Mouse (Mus musculus): ENCODE measurements around the gene Reg4. TPM values are rescaled to one million over a fixed set of nuclear protein-coding genes. Genes with fewer than 3 reads are reported as not detected.

Reg4 gene
- polyA plus RNA-seq, 1 experiment, result not detected

GRCm38 (mm10) chr3:98259271-98259751, 37.4 kb downstream of the Reg4 start:
- H3K79me3 ChIP-seq (ENCODE audit: low read depth), result no peaks in the 10 kb centered on the region
- TF ChIP-seq USF1 (IDR thresholded peaks at IDR 0.05; ENCODE audit: low read depth) (no peak), FOSL1 (IDR thresholded peaks at IDR 0.05; ENCODE audit: insufficient read depth, low read length, poor library complexity, severe bottlenecking) (no peak), MAX (IDR thresholded peaks at IDR 0.05) (no peak)
- no peak overlapping the region for H3ac ChIP-seq (ENCODE audit: control insufficient read depth, insufficient read length, low read depth)
- H3K36me3 ChIP-seq (ENCODE audit: control insufficient read depth, insufficient read depth), result no peaks in the 10 kb centered on the region
- no peak overlapping the region for H3K4me3 ChIP-seq (ENCODE audit: insufficient read depth, poor library complexity, severe bottlenecking)
- H3K79me2 ChIP-seq (ENCODE audit: control insufficient read depth, insufficient read depth), result no peaks in the 10 kb centered on the region
- H3K27me3 ChIP-seq (ENCODE audit: control insufficient read depth, insufficient read depth, insufficient read length), result peaks cover 4% of the 10 kb centered on the region

GRCm38 (mm10) chr3:98260534-98260933, 38.6 kb downstream of the Reg4 start:
- no peaks in the 10 kb centered on the region for H3K36me3 ChIP-seq (ENCODE audit: control insufficient read depth, insufficient read depth)
- TF ChIP-seq MAX (IDR thresholded peaks at IDR 0.05), result no peak
- TF ChIP-seq FOSL1 (IDR thresholded peaks at IDR 0.05; ENCODE audit: insufficient read depth, low read length, poor library complexity, severe bottlenecking), result no peak
- no peak for TF ChIP-seq MYOG (IDR thresholded peaks at IDR 0.05; ENCODE audit: control insufficient read depth, extremely low read depth, insufficient read length)
- TF ChIP-seq MYOD1 (IDR thresholded peaks at IDR 0.05; ENCODE audit: control insufficient read depth, insufficient read length, low read depth), result no peak
- TF ChIP-seq CEBPB (IDR thresholded peaks at IDR 0.05; ENCODE audit: low read depth), result no peak
- no peak for TF ChIP-seq CTCF (IDR thresholded peaks at IDR 0.05; ENCODE audit: control insufficient read depth, insufficient read depth, insufficient read length)
- TF ChIP-seq USF1 (IDR thresholded peaks at IDR 0.05; ENCODE audit: low read depth), result no peak
- H3ac ChIP-seq (ENCODE audit: control insufficient read depth, insufficient read length, low read depth), result no peak overlapping the region
- no peaks in the 10 kb centered on the region for H3K79me2 ChIP-seq (ENCODE audit: control insufficient read depth, insufficient read depth)
- no peaks in the 10 kb centered on the region for H3K79me3 ChIP-seq (ENCODE audit: low read depth)
- H3K27me3 ChIP-seq (ENCODE audit: control insufficient read depth, insufficient read depth, insufficient read length), result peaks cover 4% of the 10 kb centered on the region
- no peak overlapping the region for H3K4me3 ChIP-seq (ENCODE audit: insufficient read depth, poor library complexity, severe bottlenecking)

GRCm38 (mm10) chr3:98261415-98261814, 39.5 kb downstream of the Reg4 start:
- no peak for TF ChIP-seq CEBPB (IDR thresholded peaks at IDR 0.05; ENCODE audit: low read depth)
- TF ChIP-seq USF1 (IDR thresholded peaks at IDR 0.05; ENCODE audit: low read depth), result no peak
- TF ChIP-seq CTCF (IDR thresholded peaks at IDR 0.05; ENCODE audit: control insufficient read depth, insufficient read depth, insufficient read length), result no peak
- no peak for TF ChIP-seq MAX (IDR thresholded peaks at IDR 0.05)
- no peak for TF ChIP-seq FOSL1 (IDR thresholded peaks at IDR 0.05; ENCODE audit: insufficient read depth, low read length, poor library complexity, severe bottlenecking)
- TF ChIP-seq MYOG (IDR thresholded peaks at IDR 0.05; ENCODE audit: control insufficient read depth, extremely low read depth, insufficient read length), result no peak
- TF ChIP-seq MYOD1 (IDR thresholded peaks at IDR 0.05; ENCODE audit: control insufficient read depth, insufficient read length, low read depth), result no peak

GRCm38 (mm10) chr3:98262133-98262532, 40.2 kb downstream of the Reg4 start:
- Histone ChIP-seq H3K79me2 (ENCODE audit: control insufficient read depth, insufficient read depth) (no peaks in the 10 kb centered on the region), H3K27me3 (ENCODE audit: control insufficient read depth, insufficient read depth, insufficient read length) (peaks cover 4% of the 10 kb centered on the region), H3K36me3 (ENCODE audit: control insufficient read depth, insufficient read depth) (no peaks in the 10 kb centered on the region), H3K79me3 (ENCODE audit: low read depth) (no peaks in the 10 kb centered on the region), H3ac (ENCODE audit: control insufficient read depth, insufficient read length, low read depth) (no peak overlapping the region), H3K4me3 (ENCODE audit: insufficient read depth, poor library complexity, severe bottlenecking) (no peak overlapping the region)
- TF ChIP-seq MYOG (IDR thresholded peaks at IDR 0.05; ENCODE audit: control insufficient read depth, extremely low read depth, insufficient read length), result no peak
- no peak for TF ChIP-seq CEBPB (IDR thresholded peaks at IDR 0.05; ENCODE audit: low read depth)
- TF ChIP-seq USF1 (IDR thresholded peaks at IDR 0.05; ENCODE audit: low read depth), result no peak
- TF ChIP-seq MAX (IDR thresholded peaks at IDR 0.05), result no peak
- TF ChIP-seq MYOD1 (IDR thresholded peaks at IDR 0.05; ENCODE audit: control insufficient read depth, insufficient read length, low read depth), result no peak
- TF ChIP-seq CTCF (IDR thresholded peaks at IDR 0.05; ENCODE audit: control insufficient read depth, insufficient read depth, insufficient read length), result no peak
- TF ChIP-seq FOSL1 (IDR thresholded peaks at IDR 0.05; ENCODE audit: insufficient read depth, low read length, poor library complexity, severe bottlenecking), result no peak

More at GRCm38 (mm10) chr3:98261415-98261814, 39.5 kb downstream of the Reg4 start:
- no peak overlapping the region for H3K4me3 ChIP-seq (ENCODE audit: insufficient read depth, poor library complexity, severe bottlenecking)
- H3K36me3 ChIP-seq (ENCODE audit: control insufficient read depth, insufficient read depth), result no peaks in the 10 kb centered on the region
- H3K79me2 ChIP-seq (ENCODE audit: control insufficient read depth, insufficient read depth), result no peaks in the 10 kb centered on the region
- no peak overlapping the region for H3ac ChIP-seq (ENCODE audit: control insufficient read depth, insufficient read length, low read depth)
- H3K27me3 ChIP-seq (ENCODE audit: control insufficient read depth, insufficient read depth, insufficient read length), result peaks cover 4% of the 10 kb centered on the region
- no peaks in the 10 kb centered on the region for H3K79me3 ChIP-seq (ENCODE audit: low read depth)

- Histone ChIP-seq H3K4me3 (ENCODE audit: insufficient read depth, poor library complexity, severe bottlenecking) (no peak overlapping the region), H3K27me3 (ENCODE audit: control insufficient read depth, insufficient read depth, insufficient read length) (peaks cover 7% of the 10 kb centered on the region), H3K79me2 (ENCODE audit: control insufficient read depth, insufficient read depth) (no peaks in the 10 kb centered on the region), H3K36me3 (ENCODE audit: control insufficient read depth, insufficient read depth) (no peaks in the 10 kb centered on the region), H3K79me3 (ENCODE audit: low read depth) (no peaks in the 10 kb centered on the region), H3ac (ENCODE audit: control insufficient read depth, insufficient read length, low read depth) (no peak overlapping the region)
- TF ChIP-seq CTCF (IDR thresholded peaks at IDR 0.05; ENCODE audit: control insufficient read depth, insufficient read depth, insufficient read length) (no peak), MYOG (IDR thresholded peaks at IDR 0.05; ENCODE audit: control insufficient read depth, extremely low read depth, insufficient read length) (no peak), USF1 (IDR thresholded peaks at IDR 0.05; ENCODE audit: low read depth) (no peak), MYOD1 (IDR thresholded peaks at IDR 0.05; ENCODE audit: control insufficient read depth, insufficient read length, low read depth) (no peak), MAX (IDR thresholded peaks at IDR 0.05) (no peak), FOSL1 (IDR thresholded peaks at IDR 0.05; ENCODE audit: insufficient read depth, low read length, poor library complexity, severe bottlenecking) (no peak), CEBPB (IDR thresholded peaks at IDR 0.05; ENCODE audit: low read depth) (no peak)
Measured at GRCm38 (mm10) chr3:98267249-98267651, 45.3 kb downstream of the Reg4 start.
